Mouse (Mus musculus) monocyte, adult 5-6 weeks (primary cell): ENCODE data around the gene Vav2. TPM values are rescaled to one million over a fixed set of nuclear protein-coding genes. Genes with fewer than 3 reads are reported as not detected.
A peak's percentile ranks its signal among the peaks of the same experiment; 100 is the strongest.

Source experiments
- ATAC-seq: fragments of 153-309, 156-312 bp; replicated peaks from 2 replicates; pipeline ENCODE4 v1.8.0; 2017; ENCODE audit warnings: mild to moderate bottlenecking; ENCODE audit not compliant: low TSS enrichment, insufficient number of reproducible peaks, severe bottlenecking, poor library complexity, low FRiP score
- total RNA-seq: library from RNA; stranded (forward); fragments of 200-1000, 200-491, 200-594 nt; gene quantifications from 3 replicates; pipeline ENCODE4 v1.2.3, GENCODE M21; 2017

Gene Vav2
- total RNA-seq, 1 experiment from 2014 or later = 18.0 TPM

GRCm38 (mm10) chr2:27389272-27390162, 37.3 kb downstream of the Vav2 start:
- no peak for ATAC-seq

GRCm38 (mm10) chr2:27387209-27387608, 39.6 kb downstream of the Vav2 start:
- no peak for ATAC-seq

- no peak for ATAC-seq
Measured at GRCm38 (mm10) chr2:27381698-27382097, 45.1 kb downstream of the Vav2 start.

- no peak for ATAC-seq
Measured at GRCm38 (mm10) chr2:27381254-27381653, 45.6 kb downstream of the Vav2 start.

- no peak for ATAC-seq
Measured at GRCm38 (mm10) chr2:27377876-27378275, 49.0 kb downstream of the Vav2 start.

GRCm38 (mm10) chr2:27377164-27377563, 49.7 kb downstream of the Vav2 start:
- ATAC-seq = no peak

- no peak for ATAC-seq
Measured at GRCm38 (mm10) chr2:27375141-27375540, 51.7 kb downstream of the Vav2 start.

- no peak for ATAC-seq
Measured at GRCm38 (mm10) chr2:27373349-27373748, 53.5 kb downstream of the Vav2 start.

GRCm38 (mm10) chr2:27371450-27371849, 55.4 kb downstream of the Vav2 start:
- no peak for ATAC-seq

- no peak for ATAC-seq
Measured at GRCm38 (mm10) chr2:27368980-27369379, 57.9 kb downstream of the Vav2 start.

GRCm38 (mm10) chr2:27365296-27365695, 61.5 kb downstream of the Vav2 start:
- no peak for ATAC-seq

GRCm38 (mm10) chr2:27361786-27362185, 65.0 kb downstream of the Vav2 start:
- ATAC-seq = no peak

- no peak for ATAC-seq
Measured at GRCm38 (mm10) chr2:27358461-27358860, 68.4 kb downstream of the Vav2 start.

GRCm38 (mm10) chr2:27355684-27356083, 71.1 kb downstream of the Vav2 start:
- ATAC-seq = no peak

- peak; percentile 58 for ATAC-seq
Measured at GRCm38 (mm10) chr2:27354610-27355211, 72.1 kb downstream of the Vav2 start.

GRCm38 (mm10) chr2:27352720-27353119, 74.1 kb downstream of the Vav2 start:
- no peak for ATAC-seq

- peak; percentile 88 for ATAC-seq
Measured at GRCm38 (mm10) chr2:27350371-27350770, 76.5 kb downstream of the Vav2 start.

- no peak for ATAC-seq
Measured at GRCm38 (mm10) chr2:27343984-27344453, 82.8 kb downstream of the Vav2 start.

GRCm38 (mm10) chr2:27340682-27341081, 86.2 kb downstream of the Vav2 start:
- ATAC-seq = no peak

- ATAC-seq = no peak
Measured at GRCm38 (mm10) chr2:27339051-27339450, 87.8 kb downstream of the Vav2 start.
